Mouse (Mus musculus) ES-Bruce4 (cell line): ENCODE results near the gene Polr3h.
"Not testable (repeated sequence)": the region's sequence is repeated elsewhere in the genome, so short reads cannot be mapped to it uniquely, and the experiment has no call there.

Experiments
- CTCF ChIP-seq: IDR thresholded peaks from one replicate; pipeline ENCODE4 v1.8.1; 2011; ENCODE audit warnings: low read depth, low read length
- POLR2A ChIP-seq: IDR thresholded peaks from one replicate; pipeline ENCODE4 v1.8.1; 2011; ENCODE audit warnings: low read length; ENCODE audit not compliant: insufficient read depth

- not testable (repeated sequence) for TF ChIP-seq CTCF, POLR2A
Measured at GRCm38 (mm10) chr15:81970498-81970897, 44.5 kb upstream of the Polr3h start.
